Mouse (Mus musculus): ENCODE results near the gene Wdr63.

GRCm38 (mm10) chr3:146007872-146008271 lies 100.1 kb downstream of the Wdr63 start:
- TF ChIP-seq CTCF (IDR thresholded peaks at IDR 0.05; ENCODE audit: low read depth) (no peak), EP300 (IDR thresholded peaks at IDR 0.05; ENCODE audit: low read depth) (no peak)
